Comparison of ENCODE assay signal across 20 mouse cellular contexts in the genomic region with DNA sequence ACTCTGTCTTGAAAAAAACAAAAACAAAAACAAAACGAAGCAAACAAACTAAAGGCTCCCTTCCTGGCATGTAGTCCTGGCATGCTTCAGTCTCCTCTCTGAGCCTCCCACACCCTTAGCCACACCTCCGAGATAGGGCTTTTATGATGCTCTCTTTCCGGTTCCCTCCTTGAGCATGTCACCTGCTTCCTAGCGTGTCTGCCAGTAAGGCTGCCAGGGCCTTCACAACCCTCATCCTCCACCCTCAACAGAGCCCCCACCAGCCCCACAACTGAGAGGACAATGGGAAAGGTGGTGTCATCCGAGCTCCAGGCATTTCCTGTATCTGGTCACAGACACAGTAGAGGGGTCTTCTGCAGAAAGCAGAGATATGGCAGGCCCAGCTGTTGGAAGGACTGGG. TPM values are rescaled to one million over a fixed set of nuclear protein-coding genes. Genes with fewer than 3 reads are reported as not detected.
A peak's percentile ranks its signal among the peaks of the same experiment; 100 is the strongest.
DNase-seq lines count a peak whose midpoint lies in the region; ATAC-seq lines count a peak whose summit lies in the region.
"Had no signal": no experiment of that assay in that cellular context is flagged by ENCODE, and none has a peak within 500 bp of the region (broad histone marks: within the 10 kb centered on the region; RNA-seq: fewer than 3 reads in every experiment).

No protein-coding gene starts in this region.

- no peak overlapping the region for H3K9ac ChIP-seq in heart, embryonic 16.5 days (ENCODE audit: low read length)
- H3K9ac ChIP-seq in intestine, embryonic 16.5 days (ENCODE audit: low read depth, low read length) = no peak overlapping the region
- H3K9ac ChIP-seq in midbrain, embryonic 16.5 days (ENCODE audit: low read depth, low read length) = no peak overlapping the region
- H3K9ac ChIP-seq: forebrain, embryonic 13.5 days; lung, embryonic 15.5 days; midbrain, embryonic 15.5 days had no signal

- WGBS in heart, embryonic 16.5 days = 53% methylated on average over 5 of the region's 5 CpGs
- WGBS in intestine, embryonic 16.5 days = 34% methylated on average over 5 of the region's 5 CpGs
- WGBS in midbrain, embryonic 16.5 days = 80% methylated on average over 5 of the region's 5 CpGs

- no peak overlapping the region for H3K4me2 ChIP-seq in heart, embryonic 16.5 days (ENCODE audit: low read depth, low read length)
- H3K4me2 ChIP-seq in intestine, embryonic 16.5 days (ENCODE audit: low read depth, low read length) = no peak overlapping the region
- H3K4me2 ChIP-seq in midbrain, embryonic 16.5 days (ENCODE audit: low read length) = no peak overlapping the region
- H3K4me2 ChIP-seq: forebrain, embryonic 13.5 days; heart, embryonic 11.5 days; lung, embryonic 15.5 days; midbrain, embryonic 15.5 days had no signal

- no peaks in the 10 kb centered on the region for H3K4me1 ChIP-seq in heart, embryonic 16.5 days (ENCODE audit: control insufficient read depth, insufficient read depth, low read length)
- no peaks in the 10 kb centered on the region for H3K4me1 ChIP-seq in intestine, embryonic 16.5 days (ENCODE audit: control insufficient read depth, insufficient read depth, low read length)
- H3K4me1 ChIP-seq in midbrain, embryonic 16.5 days (ENCODE audit: control insufficient read depth, insufficient read depth, low read length) = no peaks in the 10 kb centered on the region
- H3K4me1 ChIP-seq: forebrain, embryonic 13.5 days; lung, embryonic 15.5 days; midbrain, embryonic 15.5 days had no signal

- intact Hi-C loops in heart, postnatal 10 days (cut with DNase I) = no loop called here

- ATAC-seq in heart, embryonic 16.5 days (replicated peaks; ENCODE audit: extremely low read depth, insufficient read depth, low FRiP score) = 0 out of 2 replicates have a peak, but pooled peaks have one; percentile 4
- ATAC-seq in intestine, embryonic 16.5 days = peak; percentile 70
- ATAC-seq in midbrain, embryonic 16.5 days = no peak
- ATAC-seq: forebrain, embryonic 13.5 days; hindbrain, embryonic 16.5 days; midbrain, embryonic 15.5 days had no signal

- H3K4me3 ChIP-seq in heart, embryonic 16.5 days (ENCODE audit: low read length) = no peak overlapping the region
- H3K4me3 ChIP-seq in intestine, embryonic 16.5 days (ENCODE audit: low read length) = no peak overlapping the region
- H3K4me3 ChIP-seq in midbrain, embryonic 16.5 days (ENCODE audit: low read depth, low read length) = no peak overlapping the region
- H3K4me3 ChIP-seq: forebrain, embryonic 13.5 days; lung, embryonic 15.5 days; midbrain, embryonic 15.5 days had no signal

- H3K27ac ChIP-seq in heart, embryonic 16.5 days (ENCODE audit: low read length) = no peak overlapping the region
- H3K27ac ChIP-seq in intestine, embryonic 16.5 days (ENCODE audit: low read length) = no peak overlapping the region
- no peak overlapping the region for H3K27ac ChIP-seq in midbrain, embryonic 16.5 days (ENCODE audit: low read length)
- H3K27ac ChIP-seq: forebrain, embryonic 13.5 days; lung, embryonic 15.5 days; midbrain, embryonic 15.5 days had no signal

- H3K36me3 ChIP-seq in heart, embryonic 16.5 days (ENCODE audit: control insufficient read depth, insufficient read depth) = no peaks in the 10 kb centered on the region
- H3K36me3 ChIP-seq in intestine, embryonic 16.5 days (ENCODE audit: control insufficient read depth, insufficient read depth, low read length) = no peaks in the 10 kb centered on the region
- no peaks in the 10 kb centered on the region for H3K36me3 ChIP-seq in midbrain, embryonic 16.5 days (ENCODE audit: control insufficient read depth, insufficient read depth, low read length)
- H3K36me3 ChIP-seq: G1E; lung, embryonic 15.5 days; midbrain, embryonic 15.5 days had no signal

- no peaks in the 10 kb centered on the region for H3K9me3 ChIP-seq in heart, embryonic 16.5 days (replicated peaks; ENCODE audit: control insufficient read depth, low read length)
- no peaks in the 10 kb centered on the region for H3K9me3 ChIP-seq in intestine, embryonic 16.5 days (ENCODE audit: control insufficient read depth, low read length)
- H3K9me3 ChIP-seq in midbrain, embryonic 16.5 days (replicated peaks; ENCODE audit: control insufficient read depth, low read length, poor library complexity, severe bottlenecking) = no peaks in the 10 kb centered on the region
- H3K9me3 ChIP-seq: forebrain, embryonic 13.5 days; G1E; lung, embryonic 15.5 days; midbrain, embryonic 15.5 days had no signal

- no peaks in the 10 kb centered on the region for H3K27me3 ChIP-seq in heart, embryonic 16.5 days (ENCODE audit: control insufficient read depth, insufficient read depth, low read length)
- no peaks in the 10 kb centered on the region for H3K27me3 ChIP-seq in intestine, embryonic 16.5 days (replicated peaks; ENCODE audit: control insufficient read depth, insufficient read depth, low read length)
- H3K27me3 ChIP-seq in midbrain, embryonic 16.5 days (ENCODE audit: control insufficient read depth, insufficient read depth, low read depth, low read length) = no peaks in the 10 kb centered on the region
- H3K27me3 ChIP-seq: forebrain, embryonic 13.5 days; lung, embryonic 15.5 days; midbrain, embryonic 15.5 days had no signal

- DNase-seq in heart, postnatal 10 days = no peak
- DNase-seq in T-cell, adult 2 months (ENCODE audit: low spot score) = peak; percentile 70
- DNase-seq in thymus, postnatal 14 days = peak; percentile 83
- no peak for DNase-seq in cerebellum, adult 8-10 months
- DNase-seq in layer of hippocampus, postnatal 36 days = no peak
- DNase-seq: adrenal gland, adult 2 months; cerebellum, adult 18-20 months; heart, postnatal 4 days; kidney, postnatal 4 days; right cerebral cortex, adult 18-20 months; spleen, adult 18-20 months had no signal

RNA-seq across cellular contexts. Expression of gene Smg1, which starts 18.9 kb away (rescaled TPM):
- 13.9 and 14.9 TPM in 2 replicates for polyA plus RNA-seq in heart, embryonic 16.5 days (2015; fragmentation: Nextera tagmentation; extraction: Ambion mirVana)
- total RNA-seq in heart, postnatal 10 days (2021) = 10 to 100 TPM; 52.3 to 57.2 TPM
- polyA plus RNA-seq in intestine, embryonic 16.5 days (2015; fragmentation: Nextera tagmentation; extraction: Ambion mirVana) = 10.1 and 10.8 TPM in 2 replicates
- 16.0 and 19.3 TPM in 2 replicates for polyA plus RNA-seq in midbrain, embryonic 16.5 days (2015; fragmentation: Nextera tagmentation; extraction: Ambion mirVana)
- 10 to 100 TPM; 84.4 to 91.5 TPM for total RNA-seq in layer of hippocampus, postnatal 36 days (2021)

Comparison
In these comparisons a context has a peak if more than half of its experiments do, and no peak if none do; other contexts are left out.
1. DNase-seq: peak in T-cell, adult 2 months (single experiment) and thymus, postnatal 14 days (single experiment); none in heart, postnatal 10 days (0 of 2), cerebellum, adult 8-10 months (single experiment) and layer of hippocampus, postnatal 36 days (0 of 2).